Mouse (Mus musculus) kidney, embryonic 14.5 days (tissue): ENCODE data around the gene B3gnt6. TPM values are rescaled to one million over a fixed set of nuclear protein-coding genes. Genes with fewer than 3 reads are reported as not detected.
A peak's percentile ranks its signal among the peaks of the same experiment; 100 is the strongest.
"Not testable (repeated sequence)": the region's sequence is repeated elsewhere in the genome, so short reads cannot be mapped to it uniquely, and the experiment has no call there.

Experiments used
- ATAC-seq: fragments of 200-750 bp; cut with Nextera tagmentation; 2 replicates; pipeline ENCODE4 v1.8.0; 2017; ENCODE audit warnings: moderate number of reproducible peaks, mild to moderate bottlenecking, moderate TSS enrichment, moderate library complexity; ENCODE audit not compliant: low FRiP score, low TSS enrichment
- H3K27ac ChIP-seq: fragments of 300-500 bp; sonication (generic); 2 replicates; pipeline ENCODE4 v1.5.1; 2014; ENCODE audit warnings: low read depth, mild to moderate bottlenecking, low read length, moderate library complexity, mixed read lengths
- H3K27me3 ChIP-seq: fragments of 300-500 bp; sonication (generic); 2 replicates; pipeline ENCODE4 v1.6.1; 2014; ENCODE audit warnings: mild to moderate bottlenecking, low read length; ENCODE audit not compliant: control insufficient read depth, insufficient read depth
- H3K36me3 ChIP-seq: fragments of 300-500 bp; sonication (generic); 2 replicates; pipeline ENCODE4 v1.6.1; 2014; ENCODE audit warnings: low read length, mixed read lengths; ENCODE audit not compliant: control insufficient read depth, insufficient read depth
- H3K4me1 ChIP-seq: fragments of 300-500 bp; sonication (generic); 2 replicates; pipeline ENCODE4 v1.6.1; 2014; ENCODE audit warnings: low read length, mixed read lengths; ENCODE audit not compliant: control insufficient read depth, insufficient read depth
- H3K4me2 ChIP-seq: fragments of 300-500 bp; sonication (generic); replicated peaks from 2 replicates; pipeline ENCODE4 v1.6.1; 2014; ENCODE audit warnings: low read depth, mild to moderate bottlenecking, low read length
- H3K4me3 ChIP-seq: fragments of 300-500 bp; sonication (generic); 2 replicates; pipeline ENCODE4 v1.5.1; 2014; ENCODE audit warnings: mild to moderate bottlenecking, low read length
- H3K9ac ChIP-seq: fragments of 300-500 bp; sonication (generic); 2 replicates; pipeline ENCODE4 v1.6.1; 2014; ENCODE audit warnings: low read depth, mild to moderate bottlenecking, low read length, moderate library complexity
- H3K9me3 ChIP-seq: fragments of 300-500 bp; sonication (generic); 2 replicates; pipeline ENCODE4 v1.6.1; 2016; ENCODE audit warnings: low read length; ENCODE audit not compliant: control insufficient read depth
- WGBS: fragments of 180-500 bp; shearing (Covaris S2); extraction: QIAGEN DNeasy Blood & Tissue Kit; methylation state at CpG from one replicate; pipeline ENCODE4 v1.1.7; 2014; 5-methylcytosine and 5-hydroxymethylcytosine counted together
- polyA plus RNA-seq: library from polyadenylated mRNA; unstranded; fragments of >200 nt; fragmentation: Nextera tagmentation; extraction: Ambion mirVana; gene quantifications from 2 replicates; pipeline ENCODE4 v1.2.1, GENCODE M21; 2014

The B3gnt6 gene
- polyA plus RNA-seq, 1 experiment from 2014 or later, result 0.15 TPM

GRCm38 (mm10) chr7:98193515-98194025 is 5.7 kb downstream of the B3gnt6 start:
- no peak overlapping the region for H3K9ac ChIP-seq
- 5% methylated on average over 36 of the region's 36 CpGs for WGBS
- peak overlapping the region; percentile 64 for H3K4me2 ChIP-seq
- H3K4me3 ChIP-seq, result peak overlapping the region; percentile 39
- no peaks in the 10 kb centered on the region for H3K9me3 ChIP-seq
- ATAC-seq, result peak; percentile 53
- no peak overlapping the region for H3K27ac ChIP-seq
- H3K27me3 ChIP-seq, result peaks cover 38% of the 10 kb centered on the region
- H3K4me1 ChIP-seq, result peaks cover 9% of the 10 kb centered on the region
- no peaks in the 10 kb centered on the region for H3K36me3 ChIP-seq

- no peaks in the 10 kb centered on the region for H3K9me3 ChIP-seq
- H3K27me3 ChIP-seq, result peaks cover 38% of the 10 kb centered on the region
- peak; percentile 32; the same call in 1 of the 2 replicates for ATAC-seq
- no peak overlapping the region for H3K4me3 ChIP-seq
- no peak overlapping the region for H3K4me2 ChIP-seq
- WGBS, result 63% methylated on average over 17 of the region's 17 CpGs
- H3K27ac ChIP-seq, result no peak overlapping the region
- no peaks in the 10 kb centered on the region for H3K36me3 ChIP-seq
- no peak overlapping the region for H3K9ac ChIP-seq
- H3K4me1 ChIP-seq, result peaks cover 9% of the 10 kb centered on the region
Measured at GRCm38 (mm10) chr7:98191571-98192250, 7.6 kb downstream of the B3gnt6 start.

DNA sequence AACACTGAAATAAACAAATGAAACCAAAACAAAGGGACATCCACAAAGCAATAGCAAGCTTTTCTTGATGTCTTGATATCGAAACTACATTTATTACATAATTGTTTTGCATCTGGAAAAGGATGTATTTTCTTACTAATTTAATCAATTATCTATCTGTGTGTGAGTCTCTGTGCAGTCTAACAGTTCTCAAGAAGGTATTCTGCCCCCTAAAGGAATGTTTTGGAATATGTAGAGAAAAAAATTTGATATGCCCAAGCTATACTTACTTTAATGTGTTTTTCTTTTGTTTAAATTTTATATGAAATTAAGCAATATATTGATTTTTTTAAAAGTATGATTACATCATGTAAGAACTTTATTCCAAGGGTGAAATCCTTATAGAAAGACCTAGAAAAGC is 8.7 kb downstream of the B3gnt6 start:
- H3K27ac ChIP-seq, result no peak overlapping the region
- WGBS, result 96% methylated on average over 1 of the region's 1 CpGs
- no peaks in the 10 kb centered on the region for H3K36me3 ChIP-seq
- no peak for ATAC-seq
- H3K4me1 ChIP-seq, result peaks cover 12% of the 10 kb centered on the region
- no peaks in the 10 kb centered on the region for H3K9me3 ChIP-seq
- no peak overlapping the region for H3K9ac ChIP-seq
- no peak overlapping the region for H3K4me2 ChIP-seq
- no peak overlapping the region for H3K4me3 ChIP-seq
- H3K27me3 ChIP-seq, result peaks cover 36% of the 10 kb centered on the region

DNA sequence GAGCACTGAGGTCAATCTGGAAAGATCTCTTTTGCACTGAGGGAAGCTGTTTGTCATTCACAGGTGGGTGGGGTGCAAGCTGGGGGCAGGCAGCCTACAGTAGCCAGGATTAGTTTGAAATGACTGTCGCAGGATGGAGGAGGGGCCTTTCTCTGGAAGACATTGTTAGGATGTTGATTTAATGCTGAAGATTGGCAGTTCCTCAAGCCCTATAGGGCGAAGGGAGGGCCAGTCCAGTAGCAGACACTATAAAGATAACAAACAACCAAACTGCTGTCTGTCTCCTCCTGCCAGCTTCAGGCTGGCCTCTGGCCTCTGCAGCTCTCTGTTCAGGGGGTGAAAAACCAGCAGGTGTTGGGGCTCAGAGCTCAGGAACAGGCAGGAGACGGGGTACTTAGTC is 9.5 kb downstream of the B3gnt6 start:
- 37% methylated on average over 3 of the region's 3 CpGs for WGBS
- no peaks in the 10 kb centered on the region for H3K36me3 ChIP-seq

DNA sequence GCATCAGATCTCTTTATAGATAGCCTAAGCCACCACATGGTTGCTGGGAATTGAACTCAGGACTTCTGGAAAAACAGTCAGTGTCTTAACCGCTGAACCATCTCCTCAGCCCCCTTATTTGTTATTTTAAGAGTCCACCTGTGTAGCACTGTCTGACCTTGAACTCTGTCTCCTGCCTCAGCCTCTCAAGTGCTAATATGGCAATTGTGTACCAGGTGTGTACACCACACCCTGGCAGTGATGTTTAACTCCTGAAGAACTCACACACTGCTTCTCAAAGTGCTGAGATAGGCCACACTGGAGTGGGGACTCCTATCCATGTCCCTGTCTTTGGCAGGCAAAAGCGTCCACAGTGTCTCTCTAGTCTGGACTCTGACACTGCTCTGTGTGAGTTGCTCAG is 10.6 kb downstream of the B3gnt6 start:
- Histone ChIP-seq H3K27me3 (peaks cover 19% of the 10 kb centered on the region), H3K9me3 (no peaks in the 10 kb centered on the region), H3K9ac (no peak overlapping the region), H3K4me3 (no peak overlapping the region), H3K4me1 (peaks cover 5% of the 10 kb centered on the region), H3K4me2 (no peak overlapping the region), H3K36me3 (no peaks in the 10 kb centered on the region), H3K27ac (no peak overlapping the region)
- WGBS, result 92% methylated on average over 2 of the region's 2 CpGs
- ATAC-seq, result no peak

More for the DNA sequence above, 9.5 kb downstream of the B3gnt6 start:
- Histone ChIP-seq H3K9me3 (no peaks in the 10 kb centered on the region), H3K4me3 (no peak overlapping the region), H3K4me1 (peaks cover 12% of the 10 kb centered on the region), H3K27ac (no peak overlapping the region), H3K4me2 (no peak overlapping the region), H3K9ac (no peak overlapping the region), H3K27me3 (peaks cover 30% of the 10 kb centered on the region)
- 0 out of 2 replicates have a peak, but pooled peaks have one; percentile 14 for ATAC-seq

DNA sequence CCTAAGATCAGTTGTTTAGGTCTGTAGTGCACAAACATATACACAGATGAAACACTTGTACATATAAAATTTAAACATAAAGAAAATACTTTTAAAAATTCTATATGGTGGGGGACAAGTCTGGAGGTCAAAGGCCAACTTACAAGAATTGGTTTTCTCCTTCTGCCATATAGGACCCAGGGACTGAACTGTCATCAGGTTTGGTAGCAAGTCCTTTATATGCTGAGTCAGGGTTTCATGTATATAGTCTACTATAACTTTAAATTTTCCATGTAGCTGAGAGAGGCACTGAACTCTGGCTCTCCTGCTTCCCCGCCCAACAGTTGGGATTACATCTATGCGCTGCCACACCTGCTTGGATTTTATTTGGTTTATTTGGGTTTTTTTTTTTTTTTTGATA is 11.0 kb downstream of the B3gnt6 start:
- Histone ChIP-seq H3K4me3 (no peak overlapping the region), H3K4me1 (0 out of 2 replicates have a peak, but pooled peaks cover 3% of the 10 kb centered on the region), H3K36me3 (no peaks in the 10 kb centered on the region), H3K27me3 (peaks cover 14% of the 10 kb centered on the region), H3K9me3 (no peaks in the 10 kb centered on the region), H3K4me2 (no peak overlapping the region), H3K9ac (no peak overlapping the region), H3K27ac (no peak overlapping the region)
- WGBS, result 93% methylated on average over 2 of the region's 2 CpGs
- ATAC-seq, result no peak

DNA sequence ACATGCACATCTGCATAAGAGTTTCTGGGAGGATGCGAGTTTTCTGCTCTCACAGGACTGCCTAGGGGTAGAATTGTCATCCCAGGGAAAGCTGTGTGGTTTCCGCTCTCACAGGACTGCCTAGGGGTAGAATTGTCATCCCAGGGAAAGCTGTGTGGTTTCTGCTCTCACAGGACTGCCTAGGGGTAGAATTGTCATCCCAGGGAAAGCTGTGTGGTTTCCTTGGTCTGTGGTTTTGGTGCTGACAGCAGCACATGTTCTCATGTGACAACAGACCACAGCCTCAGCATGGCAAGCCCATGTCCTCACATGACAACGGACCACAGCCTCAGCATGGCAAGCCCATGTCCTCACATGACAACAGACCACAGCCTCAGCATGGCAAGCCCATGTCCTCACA is 11.9 kb downstream of the B3gnt6 start:
- not testable (repeated sequence) for H3K4me2 ChIP-seq, H3K27ac ChIP-seq, H3K4me1 ChIP-seq, H3K36me3 ChIP-seq, H3K9me3 ChIP-seq, H3K9ac ChIP-seq, H3K27me3 ChIP-seq, H3K4me3 ChIP-seq, ATAC-seq
- 83% methylated on average over 3 of the region's 3 CpGs for WGBS

DNA sequence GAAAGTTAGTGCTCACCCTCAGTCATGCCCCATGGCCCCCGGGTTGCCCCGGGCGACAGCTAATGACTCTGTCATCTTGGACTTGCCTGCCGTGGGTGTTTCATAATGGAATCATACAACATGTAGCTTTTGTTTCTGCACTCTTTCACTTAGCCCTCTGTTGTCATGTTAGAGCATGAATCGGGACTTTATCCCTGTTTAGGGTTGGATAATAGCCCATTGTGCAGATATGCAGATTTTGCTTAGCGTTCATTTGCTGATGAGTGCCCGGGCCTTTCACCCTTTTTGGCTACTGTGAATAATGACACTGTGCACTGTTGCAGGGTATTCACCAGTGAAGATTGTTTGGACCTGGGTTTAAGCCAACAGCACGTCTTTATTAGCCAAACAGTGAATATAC is 12.6 kb downstream of the B3gnt6 start:
- no peak overlapping the region for H3K4me2 ChIP-seq
- no peaks in the 10 kb centered on the region for H3K36me3 ChIP-seq
- ATAC-seq, result no peak
- H3K9ac ChIP-seq, result no peak overlapping the region
- WGBS, result 75% methylated on average over 8 of the region's 8 CpGs
- H3K27me3 ChIP-seq, result no peaks in the 10 kb centered on the region
- H3K4me1 ChIP-seq, result 0 out of 2 replicates have a peak, but pooled peaks cover 3% of the 10 kb centered on the region
- no peak overlapping the region for H3K4me3 ChIP-seq
- H3K27ac ChIP-seq, result no peak overlapping the region
- no peaks in the 10 kb centered on the region for H3K9me3 ChIP-seq

DNA sequence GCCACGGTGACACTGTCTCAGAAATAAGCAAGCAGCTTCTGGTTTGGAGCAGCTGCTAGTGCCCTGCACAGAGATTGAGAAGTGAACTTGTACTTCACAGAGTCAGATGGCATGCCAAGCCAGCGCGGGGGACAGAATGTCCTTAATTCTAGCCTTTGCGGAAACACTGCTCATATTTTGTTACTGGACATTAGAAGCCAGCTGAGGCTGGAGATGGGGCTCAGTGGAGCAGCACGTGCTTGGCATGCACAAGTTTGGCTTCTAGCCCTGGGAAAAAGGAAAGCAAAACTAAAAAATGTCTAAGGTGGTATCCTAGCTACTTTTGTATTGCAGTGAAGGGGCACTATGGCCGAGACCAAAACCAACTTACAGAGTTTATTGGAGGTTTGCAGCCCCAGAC is 14.0 kb downstream of the B3gnt6 start:
- H3K27ac ChIP-seq, result no peak overlapping the region
- H3K27me3 ChIP-seq, result no peaks in the 10 kb centered on the region
- WGBS, result 73% methylated on average over 6 of the region's 6 CpGs
- H3K4me1 ChIP-seq, result 0 out of 2 replicates have a peak, but pooled peaks cover 3% of the 10 kb centered on the region
- H3K4me3 ChIP-seq, result no peak overlapping the region
- H3K9me3 ChIP-seq, result no peaks in the 10 kb centered on the region
- H3K4me2 ChIP-seq, result no peak overlapping the region
- H3K36me3 ChIP-seq, result no peaks in the 10 kb centered on the region
- H3K9ac ChIP-seq, result no peak overlapping the region
- no peak for ATAC-seq
